Mouse (Mus musculus) testis, adult 2 months (tissue): Measurements from ENCODE around the gene Mapkapk3. TPM values are rescaled to one million over a fixed set of nuclear protein-coding genes. Genes with fewer than 3 reads are reported as not detected.

ENCODE experiments used
- H3K27ac ChIP-seq: fragments of 200-500 bp; 2 replicates; pipeline ENCODE4 v1.5.1; 2012; ENCODE audit warnings: low read depth, low read length; ENCODE audit not compliant: control insufficient read depth, insufficient read depth
- H3K27me3 ChIP-seq: fragments of 200-500 bp; 2 replicates; pipeline ENCODE4 v1.6.1; 2012; ENCODE audit warnings: mild to moderate bottlenecking, low read length, moderate library complexity; ENCODE audit not compliant: control insufficient read depth, insufficient read depth
- H3K36me3 ChIP-seq: fragments of 200-500 bp; 2 replicates; pipeline ENCODE4 v1.6.1; 2012; ENCODE audit warnings: mild to moderate bottlenecking, low read length; ENCODE audit not compliant: control insufficient read depth, insufficient read depth
- H3K4me1 ChIP-seq: fragments of 200-500 bp; 2 replicates; pipeline ENCODE4 v1.6.1; 2012; ENCODE audit warnings: low read length; ENCODE audit not compliant: control insufficient read depth, insufficient read depth
- H3K4me3 ChIP-seq: fragments of 200-500 bp; 2 replicates; pipeline ENCODE4 v1.5.1; 2012; ENCODE audit warnings: low read depth, mild to moderate bottlenecking, low read length, moderate library complexity, mixed read lengths; ENCODE audit not compliant: control insufficient read depth
- CTCF ChIP-seq: fragments of 200-500 bp; IDR thresholded peaks from 2 replicates; pipeline ENCODE4 v1.5.1; 2012; ENCODE audit warnings: low read depth, mild to moderate bottlenecking, inconsistent platforms, low read length, moderate library complexity; ENCODE audit not compliant: control insufficient read depth, insufficient read depth, insufficient replicate concordance
- POLR2A ChIP-seq: fragments of 200-500 bp; IDR thresholded peaks from 2 replicates; pipeline ENCODE4 v1.6.1; 2012; ENCODE audit warnings: low read depth, mild to moderate bottlenecking, inconsistent platforms, low read length, moderate library complexity; ENCODE audit not compliant: control insufficient read depth
- polyA plus RNA-seq: library from polyadenylated mRNA; depleted of rRNA; stranded (reverse); fragments of >200 nt; gene quantifications from 2 replicates; pipeline ENCODE4 v1.2.3, GENCODE M21; 2012

Mapkapk3 gene
- polyA plus RNA-seq, 1 experiment = 5.2 TPM

GRCm38 (mm10) chr9:107278126-107278525, 11.6 kb downstream of the Mapkapk3 start:
- TF ChIP-seq CTCF (no peak), POLR2A (no peak)
- Histone ChIP-seq H3K27ac (no peak overlapping the region), H3K36me3 (no peaks in the 10 kb centered on the region), H3K4me3 (no peak overlapping the region), H3K27me3 (no peaks in the 10 kb centered on the region), H3K4me1 (no peaks in the 10 kb centered on the region; the same call in 1 of the 2 replicates)

- TF ChIP-seq POLR2A (no peak), CTCF (no peak)
- H3K4me1 ChIP-seq = no peaks in the 10 kb centered on the region; the same call in 1 of the 2 replicates
These were observed 12.1 kb downstream of the Mapkapk3 start for GRCm38 (mm10) chr9:107277603-107278002.

GRCm38 (mm10) chr9:107275710-107276109, 14.0 kb downstream of the Mapkapk3 start:
- no peaks in the 10 kb centered on the region for H3K36me3 ChIP-seq
- no peak overlapping the region for H3K4me3 ChIP-seq
- H3K27me3 ChIP-seq = no peaks in the 10 kb centered on the region
- H3K4me1 ChIP-seq = no peaks in the 10 kb centered on the region; the same call in 1 of the 2 replicates
- H3K27ac ChIP-seq = no peak overlapping the region
- no peak for TF ChIP-seq CTCF
- TF ChIP-seq POLR2A = no peak

More at GRCm38 (mm10) chr9:107277603-107278002, 12.1 kb downstream of the Mapkapk3 start:
- Histone ChIP-seq H3K36me3 (no peaks in the 10 kb centered on the region), H3K27ac (no peak overlapping the region), H3K4me3 (no peak overlapping the region), H3K27me3 (no peaks in the 10 kb centered on the region)

- TF ChIP-seq POLR2A (no peak), CTCF (no peak)
- Histone ChIP-seq H3K4me1 (no peaks in the 10 kb centered on the region; the same call in 1 of the 2 replicates), H3K36me3 (no peaks in the 10 kb centered on the region), H3K4me3 (no peak overlapping the region), H3K27ac (no peak overlapping the region), H3K27me3 (no peaks in the 10 kb centered on the region)
These were observed 14.9 kb downstream of the Mapkapk3 start for GRCm38 (mm10) chr9:107274751-107275150.

- H3K27me3 ChIP-seq = no peaks in the 10 kb centered on the region
These were observed 16.5 kb downstream of the Mapkapk3 start for GRCm38 (mm10) chr9:107273184-107273583.

GRCm38 (mm10) chr9:107272284-107272683, 17.4 kb downstream of the Mapkapk3 start:
- TF ChIP-seq POLR2A (no peak), CTCF (no peak)
- Histone ChIP-seq H3K27me3 (no peaks in the 10 kb centered on the region), H3K27ac (no peak overlapping the region), H3K4me1 (no peaks in the 10 kb centered on the region), H3K36me3 (no peaks in the 10 kb centered on the region), H3K4me3 (no peak overlapping the region)

More at GRCm38 (mm10) chr9:107273184-107273583, 16.5 kb downstream of the Mapkapk3 start:
- TF ChIP-seq CTCF (no peak), POLR2A (no peak)
- H3K36me3 ChIP-seq = no peaks in the 10 kb centered on the region
- H3K27ac ChIP-seq = no peak overlapping the region
- H3K4me1 ChIP-seq = no peaks in the 10 kb centered on the region
- no peak overlapping the region for H3K4me3 ChIP-seq

- TF ChIP-seq CTCF = no peak
- no peak for TF ChIP-seq POLR2A
- H3K4me1 ChIP-seq = no peaks in the 10 kb centered on the region
- no peak overlapping the region for H3K27ac ChIP-seq
- no peak overlapping the region for H3K4me3 ChIP-seq
- H3K36me3 ChIP-seq = no peaks in the 10 kb centered on the region
- H3K27me3 ChIP-seq = no peaks in the 10 kb centered on the region
These were observed 18.3 kb downstream of the Mapkapk3 start for GRCm38 (mm10) chr9:107271177-107271938.
